Mouse (Mus musculus): ENCODE data around the gene Cacna1a. TPM values are rescaled to one million over a fixed set of nuclear protein-coding genes. Genes with fewer than 3 reads are reported as not detected.

Gene Cacna1a
- polyA plus RNA-seq, 1 experiment = 5.0 TPM

GRCm38 (mm10) chr8:84687705-84688100, 299.5 kb downstream of the Cacna1a start, which contains the start of gene Nacc1:
Gene Nacc1 (minus strand): TSS chr8:84687862.
- DNase-seq (ENCODE audit: low spot score) = peak; percentile 78

- peak; percentile 72 for DNase-seq (ENCODE audit: low spot score)
Observed at GRCm38 (mm10) chr8:84689091-84689915, 301.1 kb downstream of the Cacna1a start.

Other genes starting within 250 kb of the Cacna1a start
- gene Cc2d1a, start 240.5 kb upstream of the Cacna1a start, polyA plus RNA-seq (2012; rRNA removed) = 18.5 and 22.3 TPM in 2 replicates
- gene 4930432K21Rik, start 240.4 kb upstream of the Cacna1a start, polyA plus RNA-seq (2012; rRNA removed) = 0.62 and 0.74 TPM in 2 replicates
- 0.13 TPM in 1 of 2 replicates, not detected in the other for gene Nanos3, start 203.2 kb upstream of the Cacna1a start, polyA plus RNA-seq (2012; rRNA removed)
- gene Zswim4, start 151.4 kb upstream of the Cacna1a start, polyA plus RNA-seq (2012; rRNA removed) = 8.6 and 9.2 TPM in 2 replicates
- gene D8Ertd738e, start 138.7 kb upstream of the Cacna1a start, polyA plus RNA-seq (2012; rRNA removed) = 183 and 196 TPM in 2 replicates
- 41.1 and 47.3 TPM in 2 replicates for gene Mri1, start 131.1 kb upstream of the Cacna1a start, polyA plus RNA-seq (2012; rRNA removed)
- 33.1 and 35.3 TPM in 2 replicates for gene Ccdc130, start 118.1 kb upstream of the Cacna1a start, polyA plus RNA-seq (2012; rRNA removed)